Comparison of ENCODE assay signal across 12 mouse cellular contexts in genomic region chr4:56192516-56192915, GRCm38 (mm10).
"Had no signal": no experiment of that assay in that cellular context is flagged by ENCODE, and none has a peak within 500 bp of the region (broad histone marks: within the 10 kb centered on the region; RNA-seq: fewer than 3 reads in every experiment).

No protein-coding gene starts in this region.

- H3K4me1 ChIP-seq: kidney, embryonic 15.5 days; limb, embryonic 12.5 days; liver, embryonic 13.5 days; midbrain, embryonic 13.5 days had no signal

- H3K4me3 ChIP-seq: kidney, embryonic 15.5 days; limb, embryonic 12.5 days; liver, embryonic 13.5 days; lung, embryonic 15.5 days; midbrain, embryonic 13.5 days had no signal

- H3K27ac ChIP-seq: kidney, embryonic 15.5 days; limb, embryonic 12.5 days; liver, embryonic 13.5 days; lung, embryonic 15.5 days; midbrain, embryonic 13.5 days; stomach, postnatal 0 days had no signal

- H3K27me3 ChIP-seq: kidney, embryonic 15.5 days; limb, embryonic 12.5 days; liver, embryonic 13.5 days; lung, embryonic 15.5 days; midbrain, embryonic 13.5 days had no signal

- H3K9ac ChIP-seq: kidney, embryonic 15.5 days; limb, embryonic 12.5 days; liver, embryonic 13.5 days; liver, postnatal 0 days; lung, embryonic 15.5 days; midbrain, embryonic 13.5 days had no signal

- H3K36me3 ChIP-seq: kidney, embryonic 15.5 days; limb, embryonic 12.5 days; liver, embryonic 13.5 days; lung, embryonic 15.5 days; midbrain, embryonic 13.5 days had no signal

- DNase-seq: kidney, adult 18-20 months; kidney, postnatal 14 days; liver; liver, embryonic 13.5 days; liver, postnatal 0 days; thymus, adult 18-20 months; thymus, postnatal 14 days had no signal
